Mouse (Mus musculus): ENCODE measurements around the gene Tmem88b. TPM values are rescaled to one million over a fixed set of nuclear protein-coding genes. Genes with fewer than 3 reads are reported as not detected.
"Not testable (repeated sequence)": the region's sequence is repeated elsewhere in the genome, so short reads cannot be mapped to it uniquely, and the experiment has no call there.

The Tmem88b gene
- total RNA-seq, 2 experiments from 2014 or later: 2.4 to 4.0 TPM

DNA sequence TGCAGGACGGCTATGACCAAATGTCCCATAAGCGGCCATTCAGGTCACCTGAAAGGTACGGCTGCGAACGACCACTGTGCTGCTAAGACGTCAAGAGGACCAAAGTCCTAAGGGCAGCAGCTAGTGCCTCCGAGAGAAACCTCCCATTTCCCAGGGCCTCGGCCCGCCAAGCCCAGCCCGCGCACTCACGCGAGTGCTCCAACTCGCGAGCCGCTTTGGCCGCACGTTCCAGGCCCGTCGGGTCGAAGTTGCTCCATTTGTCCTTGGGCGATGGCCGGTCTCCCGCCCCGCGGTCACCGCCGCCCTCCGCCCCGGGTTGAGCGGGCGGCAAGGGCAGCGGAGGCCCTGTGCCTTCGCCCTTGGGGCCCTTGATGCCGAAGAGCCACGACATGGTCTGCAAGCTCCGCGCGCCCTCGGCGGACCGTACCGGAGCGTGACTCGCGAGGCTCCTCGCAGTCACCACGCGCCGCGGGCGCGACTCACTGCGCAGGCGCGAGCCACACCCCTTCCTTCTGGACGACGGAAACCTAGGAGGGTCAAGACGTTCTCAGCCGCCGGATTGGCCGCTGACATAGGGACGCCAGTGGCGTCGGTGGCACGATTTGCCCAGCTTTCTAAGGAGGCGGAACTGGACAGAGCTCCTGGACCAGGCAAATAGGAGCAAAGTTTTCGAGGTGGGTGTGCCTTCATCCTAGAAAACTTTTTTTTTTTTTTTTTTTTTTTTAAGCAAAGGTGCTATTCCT is 24.9 kb downstream of the Tmem88b start, which contains the start of gene Atad3a:
TSS of gene Atad3a (minus strand) at position 481 of the 743 bp plus-strand sequence.
- DNase-seq: peak; percentile 98

DNA sequence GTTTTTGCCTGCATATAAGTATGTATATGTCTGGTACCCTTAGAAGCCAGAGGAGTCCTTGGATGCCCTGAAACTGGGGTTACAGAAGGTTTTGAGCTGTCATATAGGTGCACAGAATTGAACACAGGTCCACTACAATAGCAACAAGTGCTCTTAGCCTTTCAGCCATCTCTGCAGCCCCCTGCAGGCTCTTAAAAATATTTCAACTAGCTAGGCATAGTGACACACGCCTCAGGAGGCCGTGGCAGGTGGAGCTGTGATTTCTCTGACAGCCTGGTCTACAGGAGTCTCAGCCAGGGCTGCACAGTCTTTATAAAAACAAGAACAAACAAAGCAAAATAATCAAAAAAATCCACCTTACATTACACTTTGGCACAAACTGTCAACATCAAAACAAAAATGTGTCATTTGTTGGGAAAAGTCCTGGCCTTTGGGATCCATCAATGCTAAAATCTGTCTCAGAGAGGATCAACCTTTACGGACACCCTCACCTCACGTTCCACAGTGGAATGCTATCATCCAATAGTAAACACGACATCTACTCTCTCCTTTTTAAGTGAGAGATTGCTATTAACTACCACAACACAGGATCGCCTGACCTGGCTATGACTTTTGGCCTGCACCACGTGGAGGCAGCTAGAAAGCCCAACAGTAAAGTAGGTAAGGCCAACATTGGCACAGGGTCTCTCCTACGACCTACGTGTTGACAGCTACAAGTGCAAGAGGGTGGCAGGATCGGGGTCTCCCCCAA is 25.6 kb downstream of the Tmem88b start:
- DNase-seq: no peak

DNA sequence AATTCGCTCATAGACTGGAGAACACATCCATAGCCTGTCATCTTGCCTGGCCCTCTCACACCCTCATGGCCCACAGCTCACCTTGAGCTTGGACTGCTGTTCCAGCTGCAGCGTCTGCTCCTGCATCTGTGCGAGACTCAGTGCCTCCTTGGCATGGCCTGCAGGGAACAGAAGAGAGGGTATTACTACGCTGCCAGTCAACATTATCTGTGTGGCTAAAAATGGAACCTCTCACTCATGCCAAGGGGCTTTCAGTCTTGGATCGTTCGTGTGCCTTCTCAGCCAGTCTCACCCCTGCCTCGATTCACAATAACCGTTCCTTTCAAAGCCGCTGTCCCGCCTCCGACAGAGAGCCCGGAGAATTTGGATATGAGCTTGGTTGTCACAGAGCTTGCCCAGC is 28.7 kb downstream of the Tmem88b start:
- no peak for DNase-seq

DNA sequence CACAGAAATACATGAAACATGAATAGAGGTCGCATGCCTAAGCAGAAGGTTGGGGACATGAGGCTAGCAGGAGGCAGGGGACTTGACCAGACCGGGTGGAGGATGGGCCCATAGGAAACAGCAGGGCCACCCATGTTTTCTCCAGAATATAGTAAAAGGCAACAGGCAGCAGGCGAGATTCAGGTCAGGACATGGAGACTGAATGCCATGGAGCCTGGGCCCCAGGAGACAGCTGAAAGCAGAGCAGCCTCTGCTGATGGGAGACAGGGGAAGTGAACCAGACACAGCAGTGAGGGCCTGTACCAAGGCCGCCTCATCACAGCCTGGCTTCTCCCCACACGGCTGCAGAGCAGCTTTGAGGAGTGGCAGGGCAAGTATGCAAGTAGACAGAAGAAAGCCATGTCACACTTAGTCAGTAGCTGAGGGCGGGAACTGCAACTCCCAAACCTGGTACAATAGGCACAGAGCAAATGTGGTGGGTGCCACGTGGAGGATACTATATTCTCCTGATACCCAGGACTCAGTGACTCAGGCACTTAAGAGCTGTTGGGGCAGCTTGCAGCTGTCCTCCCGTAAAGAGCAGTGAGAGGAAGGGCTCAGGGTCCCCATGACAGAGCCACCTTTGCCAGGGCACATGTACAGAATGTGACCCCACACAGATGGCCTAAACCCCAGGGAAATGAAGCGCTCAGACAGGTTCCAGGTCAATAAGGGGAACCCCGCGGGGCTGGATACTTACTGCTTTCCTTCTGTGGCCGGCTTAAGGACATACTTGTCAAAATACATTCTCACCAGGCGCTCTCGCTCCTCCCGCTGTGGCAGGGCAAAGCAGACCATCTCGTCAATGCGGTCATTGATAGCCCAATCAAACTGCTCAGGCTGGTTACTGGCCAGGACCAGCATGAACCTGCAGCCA is 38.8 kb downstream of the Tmem88b start:
- no peak for DNase-seq

DNA sequence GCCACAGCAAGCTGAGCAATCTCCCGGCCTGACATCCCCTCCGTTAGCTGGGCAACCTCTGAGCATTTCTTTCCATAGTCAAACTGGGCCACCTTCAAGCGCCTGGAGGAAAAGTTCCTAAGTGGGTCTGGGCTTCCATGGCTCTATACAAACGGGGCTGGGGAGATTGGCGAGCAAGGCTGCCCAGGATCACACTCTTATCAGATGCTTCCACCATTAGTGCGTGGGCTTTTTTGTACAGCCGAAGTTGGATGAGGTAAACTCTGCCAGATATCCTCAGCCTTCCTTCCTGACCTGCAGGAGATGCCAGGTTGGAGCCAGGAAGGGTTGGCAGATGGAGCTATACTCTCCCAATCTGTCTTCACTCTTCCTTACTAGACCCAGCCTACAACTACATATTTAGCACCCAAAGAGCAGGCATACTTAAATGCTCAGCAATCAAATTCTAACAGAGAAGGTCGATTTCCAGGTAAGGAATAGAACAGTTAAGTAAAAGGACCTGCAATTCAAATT is 39.6 kb downstream of the Tmem88b start:
- DNase-seq: no peak

DNA sequence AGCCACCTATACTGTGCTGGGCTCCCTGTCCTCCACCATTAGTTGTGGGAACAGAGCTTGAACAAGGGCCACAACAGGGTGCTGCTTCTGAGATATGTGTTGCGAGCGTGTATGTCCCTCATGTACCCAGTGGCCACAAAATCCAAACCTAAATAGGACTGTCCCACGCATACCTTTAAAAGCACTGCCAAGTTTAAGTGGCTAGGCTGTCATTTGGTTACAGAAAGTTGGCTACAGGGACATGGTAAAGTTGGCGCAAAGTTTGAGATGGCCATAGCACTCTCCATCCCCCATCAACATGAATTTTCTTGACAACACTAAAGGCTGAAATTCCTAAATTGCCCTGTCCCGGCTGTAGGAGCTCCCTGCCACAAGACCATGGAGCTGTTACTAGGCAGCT is 40.5 kb downstream of the Tmem88b start:
- DNase-seq: no peak

DNA sequence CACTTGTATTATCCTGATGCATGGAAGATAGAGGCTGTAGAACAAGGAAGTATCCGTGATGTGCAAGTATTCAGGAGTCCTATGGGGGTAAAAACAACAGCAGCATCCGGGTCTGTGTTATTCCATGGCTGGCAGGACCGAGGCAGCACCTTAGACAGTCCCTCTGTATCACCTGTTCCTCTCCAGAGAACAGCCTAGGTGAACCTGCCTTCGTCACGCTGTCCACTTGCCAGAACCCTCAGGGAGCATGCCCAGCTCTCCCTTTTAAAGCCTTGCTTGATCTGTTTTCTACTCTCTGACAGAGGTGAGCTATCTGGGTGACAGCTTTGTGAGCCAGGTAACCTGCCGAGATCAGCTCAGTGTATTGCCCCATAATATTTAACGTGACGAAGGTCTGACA is 41.2 kb downstream of the Tmem88b start:
- no peak for DNase-seq

DNA sequence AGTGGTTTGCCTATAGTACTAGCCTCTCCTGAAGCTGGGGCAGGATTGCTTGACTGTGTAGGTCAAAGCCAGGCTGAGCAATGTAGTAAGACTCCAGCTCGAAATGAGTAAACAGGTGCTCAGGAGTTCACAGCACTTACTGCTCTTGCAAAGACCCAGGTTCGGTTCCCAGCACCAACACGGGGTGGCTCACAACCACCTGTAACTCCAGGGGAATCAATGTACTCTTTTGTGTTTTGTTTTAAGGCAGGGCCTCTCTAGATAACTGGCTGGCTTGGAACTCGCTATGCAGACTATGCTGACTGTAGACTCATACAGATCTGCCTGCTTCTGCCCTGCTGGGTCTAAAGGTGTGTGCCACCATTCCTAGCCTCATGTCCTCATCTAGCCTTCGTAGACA is 43.0 kb downstream of the Tmem88b start:
- DNase-seq: no peak

DNA sequence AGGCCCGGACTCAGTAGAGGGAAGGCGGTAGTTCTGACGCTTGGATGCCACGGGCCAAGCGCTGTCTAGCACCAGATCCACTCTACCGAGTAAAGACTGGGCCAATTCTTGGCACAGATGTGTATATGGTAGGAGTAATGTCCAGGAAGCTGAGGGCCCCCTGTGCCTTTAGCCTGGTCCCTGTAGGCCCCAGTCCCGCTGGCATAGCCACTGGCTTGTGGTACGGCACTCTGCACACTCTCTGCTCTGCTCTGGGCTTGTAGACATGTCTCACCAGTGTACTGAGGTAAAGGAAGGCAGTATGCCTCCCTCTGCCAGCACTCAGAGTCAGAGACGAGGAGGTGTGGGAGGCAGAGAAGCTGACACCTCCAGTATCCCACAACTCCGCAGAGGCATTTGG is 45.0 kb downstream of the Tmem88b start:
- DNase-seq: not testable (repeated sequence)

DNA sequence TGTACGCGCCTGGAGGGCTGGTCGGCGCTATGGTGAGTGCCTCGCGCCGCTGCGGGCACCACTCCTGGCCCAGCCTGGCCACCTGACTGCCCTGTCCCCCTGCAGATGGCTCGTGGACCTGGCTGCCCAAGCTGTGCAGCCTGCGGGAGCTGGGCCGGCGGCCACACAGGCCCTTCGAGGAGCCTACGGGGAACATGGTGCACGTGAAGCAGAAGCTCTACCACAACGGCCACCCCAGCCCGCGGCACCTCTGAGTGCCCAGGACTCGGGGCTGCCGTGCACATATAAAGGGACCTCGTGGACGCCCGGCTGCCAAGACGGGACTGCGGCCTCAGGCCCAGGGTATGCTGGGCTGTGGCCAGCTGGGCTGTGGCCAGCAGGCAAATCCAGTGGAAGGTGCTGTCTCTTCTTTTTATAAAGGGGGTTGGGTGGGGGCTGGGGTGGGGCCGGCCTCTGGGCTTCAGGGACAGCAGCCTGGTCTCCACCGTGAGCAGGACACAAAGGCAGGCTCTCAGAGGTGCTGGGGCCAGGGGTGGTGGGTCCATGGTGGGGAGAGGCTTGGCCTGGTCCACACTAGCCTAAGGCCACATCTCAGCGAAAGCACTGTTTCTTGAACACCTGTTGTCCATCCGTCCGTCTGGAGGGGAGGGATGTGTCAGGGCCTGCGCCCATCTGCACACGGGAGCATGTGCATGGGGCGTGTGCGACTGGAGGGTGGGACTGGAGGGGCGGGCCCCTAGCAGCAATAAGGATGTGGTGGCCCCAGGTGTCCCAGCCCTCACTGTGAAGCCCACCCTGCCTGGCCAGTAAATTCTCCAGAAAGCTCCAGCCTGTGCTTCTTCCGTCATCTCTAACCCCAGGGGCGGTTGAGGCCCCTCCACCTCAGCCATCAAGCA is 45.7 kb downstream of the Tmem88b start:
- DNase-seq: no peak

DNA sequence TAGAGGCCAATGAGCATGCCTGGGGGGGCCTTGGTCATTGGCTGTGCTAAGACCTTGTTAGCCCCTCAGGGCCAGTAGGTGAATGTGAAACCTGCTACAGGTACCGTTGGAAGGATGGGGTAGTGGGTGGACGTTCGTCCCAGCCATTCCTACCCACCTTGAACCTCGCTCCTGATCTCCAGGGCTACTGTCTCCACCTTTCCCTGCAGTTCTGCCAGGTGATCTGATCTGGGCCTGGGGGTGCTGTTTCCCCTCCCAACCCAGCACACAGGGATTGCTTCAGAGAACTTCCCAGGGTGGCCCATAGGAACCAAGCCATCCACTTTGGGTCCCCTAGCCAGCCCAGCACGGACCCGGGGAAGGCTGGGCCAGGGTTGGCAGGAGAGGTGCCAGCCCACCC is 46.5 kb downstream of the Tmem88b start:
- no peak for DNase-seq

DNA sequence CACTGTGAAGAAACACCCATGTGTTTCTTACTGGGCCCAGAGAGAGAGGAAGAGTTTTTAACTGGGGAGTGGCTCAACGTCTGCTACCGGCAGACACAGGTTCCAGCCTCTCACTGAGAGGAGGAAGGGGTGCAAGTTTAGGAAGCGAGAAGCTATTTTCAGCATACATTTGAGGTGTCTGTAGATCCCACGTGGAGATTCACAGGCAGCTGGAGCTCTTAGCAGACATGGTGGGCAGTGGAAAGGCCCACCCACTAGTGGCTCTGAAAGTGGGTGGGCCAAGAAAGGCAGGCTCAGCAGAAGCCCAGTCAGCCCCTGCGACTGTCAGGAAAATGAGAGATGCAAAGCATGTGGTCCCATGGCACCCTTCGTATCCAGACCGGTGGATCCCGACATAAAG is 47.4 kb downstream of the Tmem88b start:
- no peak for DNase-seq

DNA sequence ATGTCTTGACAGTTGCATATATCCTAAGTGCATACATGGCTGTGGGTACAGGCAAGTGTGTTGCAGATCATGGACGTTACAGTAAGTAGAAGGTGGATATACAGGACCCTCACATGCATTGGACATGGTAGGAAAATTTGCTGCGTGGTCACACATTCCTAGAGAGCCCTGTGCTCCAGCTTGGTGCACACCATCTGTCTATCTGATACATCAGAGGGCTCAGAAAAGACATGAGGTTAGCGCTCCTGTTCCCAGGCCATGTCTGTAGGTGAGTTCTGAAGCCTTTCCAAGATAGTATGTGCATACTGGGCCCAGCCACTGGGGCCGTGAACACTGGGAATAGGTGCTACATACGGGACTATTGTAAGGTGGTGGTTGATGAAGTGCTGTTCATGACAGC is 49.3 kb downstream of the Tmem88b start:
- no peak for DNase-seq

DNA sequence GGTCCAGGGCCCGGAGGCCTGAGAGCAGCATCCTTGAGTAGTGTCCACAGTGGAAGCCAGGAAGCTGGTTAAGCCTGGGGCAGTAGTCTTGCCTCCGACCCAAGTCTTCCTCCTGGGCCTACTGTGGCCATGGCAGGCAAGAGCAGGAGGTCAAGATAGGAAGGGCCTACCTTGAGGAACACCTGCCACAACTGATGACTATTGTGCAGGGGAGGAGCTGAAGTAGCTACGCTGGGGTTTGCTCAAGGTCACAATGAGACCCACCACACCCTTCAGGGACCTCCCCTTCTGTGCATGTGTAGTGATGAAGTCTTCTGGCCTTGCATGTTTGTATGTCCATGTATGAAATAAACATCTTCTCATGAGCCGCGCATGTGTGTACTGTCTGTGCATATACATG is 49.9 kb downstream of the Tmem88b start:
- DNase-seq: no peak

DNA sequence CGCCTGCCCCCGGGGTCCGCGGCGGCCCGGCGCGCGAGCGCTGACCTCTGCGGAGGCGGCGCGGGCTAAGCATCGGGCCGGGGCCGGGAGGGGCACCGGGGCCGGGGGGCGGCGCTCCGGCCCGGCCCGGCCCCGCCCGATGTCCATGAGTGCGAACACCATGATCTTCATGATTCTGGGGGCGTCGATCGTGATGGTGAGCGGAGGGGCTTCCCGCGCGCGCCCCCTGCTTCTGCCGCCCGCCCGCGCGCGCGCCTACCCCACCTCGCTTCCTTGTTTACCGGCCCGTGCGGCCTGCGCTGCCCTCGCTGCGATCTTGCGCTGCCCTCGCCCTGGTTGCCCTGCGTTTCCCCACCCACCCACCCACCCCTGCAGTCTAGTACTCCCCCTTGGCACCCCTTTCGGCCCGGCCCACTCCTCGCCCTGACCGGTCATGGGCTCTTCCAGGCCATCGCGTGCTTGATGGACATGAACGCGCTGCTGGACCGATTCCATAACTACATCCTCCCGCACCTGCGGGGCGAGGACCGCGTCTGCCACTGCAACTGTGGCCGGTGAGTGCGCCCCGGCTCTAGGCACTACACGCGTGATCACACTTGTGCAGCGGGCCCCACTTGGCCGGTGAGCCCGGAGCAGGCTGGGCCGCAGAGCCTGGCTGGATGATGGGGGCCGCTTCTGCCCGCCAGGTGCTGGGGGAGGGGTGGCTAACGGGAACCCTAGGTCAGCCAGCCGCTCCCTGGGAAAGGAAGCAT is 50.5 kb downstream of the Tmem88b start:
- DNase-seq: peak; percentile 44

DNA sequence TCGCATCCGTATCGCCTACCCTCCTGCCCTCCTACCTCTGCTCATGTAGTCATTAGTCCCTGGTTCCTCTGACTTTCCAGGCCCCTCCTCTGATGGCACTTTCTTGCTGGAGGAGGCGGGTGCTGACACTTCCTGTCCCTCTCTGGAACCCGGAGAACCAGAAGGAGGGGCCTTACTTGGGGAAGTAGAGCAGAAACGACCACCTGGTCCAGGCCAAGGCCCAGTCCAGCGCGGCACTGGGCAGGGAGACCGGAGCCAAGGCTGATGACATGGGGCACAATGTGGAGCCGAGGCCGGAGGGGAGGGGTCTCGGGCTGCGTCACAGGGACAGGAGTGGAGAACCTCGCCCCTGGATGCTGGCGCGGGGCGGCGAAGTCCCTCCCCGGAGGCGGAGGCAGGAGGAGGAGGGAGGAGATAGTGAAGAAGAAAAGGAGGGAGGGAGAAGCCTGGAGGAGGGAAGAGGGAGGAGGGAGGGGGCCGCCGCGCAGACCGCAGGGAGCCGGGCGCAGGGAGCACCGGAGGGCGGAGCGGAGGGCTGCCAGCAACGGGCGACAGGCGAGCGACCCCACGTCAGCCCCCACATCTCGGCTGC is 51.2 kb downstream of the Tmem88b start, which contains the start of gene Tmem240:
TSS of gene Tmem240 (plus strand) at position 451 of the 592 bp plus-strand sequence.
- DNase-seq: peak; percentile 81

DNA sequence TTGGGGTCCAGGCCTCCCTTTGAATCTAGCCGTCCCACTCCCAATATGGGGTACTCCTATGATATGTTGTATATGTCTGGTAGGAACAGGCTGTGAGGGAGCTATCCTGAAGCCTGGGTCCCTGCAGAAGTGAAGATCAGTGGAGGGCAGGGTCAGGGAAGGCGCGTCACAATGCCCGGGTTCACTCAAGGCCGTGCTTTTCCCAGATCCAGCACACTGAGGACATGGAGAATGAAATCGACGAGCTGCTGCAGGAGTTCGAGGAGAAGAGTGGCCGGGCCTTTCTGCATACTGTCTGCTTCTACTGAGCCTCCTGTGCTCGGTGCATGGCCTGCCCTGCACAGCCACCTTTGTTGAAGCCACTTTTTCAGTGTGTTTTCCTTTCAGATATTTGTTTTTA is 52.4 kb downstream of the Tmem88b start:
- DNase-seq: no peak

Measured in gastrocnemius, postnatal 10 days (tissue).